Mouse (Mus musculus) heart, embryonic 16.5 days (tissue): Measurements from ENCODE around the gene Ddx42. TPM values are rescaled to one million over a fixed set of nuclear protein-coding genes. Genes with fewer than 3 reads are reported as not detected.

Experiments
- ATAC-seq: fragments of 200-750 bp; cut with Nextera tagmentation; replicated peaks from 2 replicates; pipeline ENCODE4 v1.8.0; 2017; ENCODE audit warnings: moderate number of reproducible peaks; ENCODE audit not compliant: insufficient read depth, low FRiP score; ENCODE audit errors: extremely low read depth
- H3K27ac ChIP-seq: fragments of 300-500 bp; sonication (generic); 2 replicates; pipeline ENCODE4 v1.5.1; 2014; ENCODE audit warnings: mild to moderate bottlenecking, low read length, control low read depth, moderate library complexity
- H3K27me3 ChIP-seq: fragments of 300-500 bp; sonication (generic); 2 replicates; pipeline ENCODE4 v1.6.1; 2014; ENCODE audit warnings: low read length, mixed read lengths; ENCODE audit not compliant: control insufficient read depth, insufficient read depth
- H3K36me3 ChIP-seq: fragments of 300-500 bp; sonication (generic); 2 replicates; pipeline ENCODE4 v1.6.1; 2014; ENCODE audit not compliant: control insufficient read depth, insufficient read depth
- H3K4me1 ChIP-seq: fragments of 300-500 bp; sonication (generic); 2 replicates; pipeline ENCODE4 v1.6.1; 2014; ENCODE audit warnings: low read length, mixed read lengths; ENCODE audit not compliant: control insufficient read depth, insufficient read depth
- H3K4me2 ChIP-seq: fragments of 300-500 bp; sonication (generic); 2 replicates; pipeline ENCODE4 v1.6.1; 2014; ENCODE audit warnings: low read depth, mild to moderate bottlenecking, control low read depth, low read length
- H3K4me3 ChIP-seq: fragments of 300-500 bp; sonication (generic); 2 replicates; pipeline ENCODE4 v1.5.1; 2014; ENCODE audit warnings: mild to moderate bottlenecking, control low read depth, low read length
- H3K9ac ChIP-seq: fragments of 300-500 bp; sonication (generic); 2 replicates; pipeline ENCODE4 v1.6.1; 2014; ENCODE audit warnings: low read length, control low read depth
- H3K9me3 ChIP-seq: fragments of 300-500 bp; sonication (generic); replicated peaks from 2 replicates; pipeline ENCODE4 v1.6.1; 2016; ENCODE audit warnings: low read length; ENCODE audit not compliant: control insufficient read depth
- WGBS: fragments of 180-500 bp; shearing (Covaris S2); extraction: QIAGEN DNeasy Blood & Tissue Kit; methylation state at CpG from one replicate; pipeline ENCODE4 v1.1.7; 2014; 5-methylcytosine and 5-hydroxymethylcytosine counted together
- polyA plus RNA-seq: library from polyadenylated mRNA; unstranded; fragments of >200 nt; fragmentation: Nextera tagmentation; extraction: Ambion mirVana; gene quantifications from 2 replicates; pipeline ENCODE4 v1.2.1, GENCODE M21; 2015

The Ddx42 gene
- polyA plus RNA-seq, 1 experiment from 2014 or later = 46.5 TPM

GRCm38 (mm10) chr11:106269060-106269431 lies 52.3 kb downstream of the Ddx42 start:
- H3K4me3 ChIP-seq = 0 out of 2 replicates have a peak overlapping the region, but pooled peaks have one; percentile 6
- peaks cover 24% of the 10 kb centered on the region for H3K36me3 ChIP-seq
- no peaks in the 10 kb centered on the region for H3K27me3 ChIP-seq
- peak overlapping the region; percentile 39 for H3K4me2 ChIP-seq
- peak overlapping the region; percentile 31 for H3K9ac ChIP-seq
- WGBS = 42% methylated on average over 3 of the region's 3 CpGs
- H3K4me1 ChIP-seq = peaks cover 25% of the 10 kb centered on the region
- no peak for ATAC-seq
- no peaks in the 10 kb centered on the region for H3K9me3 ChIP-seq
- H3K27ac ChIP-seq = peak overlapping the region; percentile 67

- peak overlapping the region; percentile 94 for H3K27ac ChIP-seq
- H3K4me3 ChIP-seq = peak overlapping the region; percentile 98
- peak overlapping the region; percentile 83 for H3K4me2 ChIP-seq
- H3K9ac ChIP-seq = peak overlapping the region; percentile 98
- no peaks in the 10 kb centered on the region for H3K27me3 ChIP-seq
- H3K4me1 ChIP-seq = peaks cover 29% of the 10 kb centered on the region
- H3K9me3 ChIP-seq = no peaks in the 10 kb centered on the region
- ATAC-seq = no peak
- 27% methylated on average over 5 of the region's 5 CpGs for WGBS
- peaks cover 7% of the 10 kb centered on the region for H3K36me3 ChIP-seq
Observed at GRCm38 (mm10) chr11:106271131-106271793, 54.5 kb downstream of the Ddx42 start.

- Histone ChIP-seq H3K9ac (peak overlapping the region; percentile 98), H3K9me3 (no peaks in the 10 kb centered on the region), H3K36me3 (no peaks in the 10 kb centered on the region; the same call in 1 of the 2 replicates), H3K27ac (peak overlapping the region; percentile 94), H3K4me3 (peak overlapping the region; percentile 98), H3K4me1 (peaks cover 32% of the 10 kb centered on the region), H3K27me3 (no peaks in the 10 kb centered on the region), H3K4me2 (peak overlapping the region; percentile 83)
- peak; percentile 31 for ATAC-seq
- WGBS = under 1% methylated on average over 41 of the region's 41 CpGs
Observed at GRCm38 (mm10) chr11:106271794-106272643, 55.3 kb downstream of the Ddx42 start.

- H3K27me3 ChIP-seq = no peaks in the 10 kb centered on the region
- no peaks in the 10 kb centered on the region for H3K9me3 ChIP-seq
- H3K4me2 ChIP-seq = peak within 1 kb of the TSS; percentile 85
- peak within 1 kb of the TSS; percentile 98 for H3K9ac ChIP-seq
- H3K4me3 ChIP-seq = peak within 1 kb of the TSS; percentile 98
- peak; percentile 94 for ATAC-seq
- H3K4me1 ChIP-seq = peaks cover 32% of the 10 kb centered on the region
- H3K27ac ChIP-seq = peak within 1 kb of the TSS; percentile 94
- H3K36me3 ChIP-seq = no peaks in the 10 kb centered on the region
- under 1% methylated on average over 72 of the region's 72 CpGs for WGBS
Observed at GRCm38 (mm10) chr11:106272644-106273310, 56.1 kb downstream of the Ddx42 start, which contains the start of gene Smarcd2. Smarcd2 (minus strand) TSS chr11:106272972.

- H3K27ac ChIP-seq = peak overlapping the region; percentile 86
- peaks cover 30% of the 10 kb centered on the region for H3K4me1 ChIP-seq
- H3K9me3 ChIP-seq = no peaks in the 10 kb centered on the region
- H3K9ac ChIP-seq = peak overlapping the region; percentile 75
- ATAC-seq = peak; percentile 6; the same call in 1 of the 2 replicates
- 14% methylated on average over 16 of the region's 16 CpGs for WGBS
- H3K36me3 ChIP-seq = no peaks in the 10 kb centered on the region
- peak overlapping the region; percentile 98 for H3K4me3 ChIP-seq
- H3K4me2 ChIP-seq = peak overlapping the region; percentile 85
- H3K27me3 ChIP-seq = no peaks in the 10 kb centered on the region
Observed at GRCm38 (mm10) chr11:106273311-106273684, 56.6 kb downstream of the Ddx42 start.

- H3K9ac ChIP-seq = no peak overlapping the region
- no peaks in the 10 kb centered on the region for H3K9me3 ChIP-seq
- H3K27ac ChIP-seq = peak overlapping the region; percentile 7; the same call in 1 of the 2 replicates
- WGBS = 95% methylated on average over 6 of the region's 6 CpGs
- H3K4me3 ChIP-seq = no peak overlapping the region
- peak overlapping the region; percentile 85; the same call in 1 of the 2 replicates for H3K4me2 ChIP-seq
- peaks cover 25% of the 10 kb centered on the region for H3K4me1 ChIP-seq
- no peaks in the 10 kb centered on the region for H3K27me3 ChIP-seq
- no peak for ATAC-seq
- no peaks in the 10 kb centered on the region for H3K36me3 ChIP-seq
Observed at GRCm38 (mm10) chr11:106273811-106274210, 57.1 kb downstream of the Ddx42 start.

GRCm38 (mm10) chr11:106274374-106274773 lies 57.6 kb downstream of the Ddx42 start:
- ATAC-seq = no peak
- WGBS = 85% methylated on average over 1 of the region's 1 CpGs

GRCm38 (mm10) chr11:106274971-106275411 lies 58.3 kb downstream of the Ddx42 start:
- Histone ChIP-seq H3K9me3 (no peaks in the 10 kb centered on the region), H3K4me3 (no peak overlapping the region), H3K4me1 (peaks cover 20% of the 10 kb centered on the region), H3K9ac (no peak overlapping the region), H3K4me2 (no peak overlapping the region), H3K27ac (peak overlapping the region; percentile 5; the same call in 1 of the 2 replicates), H3K36me3 (no peaks in the 10 kb centered on the region), H3K27me3 (no peaks in the 10 kb centered on the region)
- no peak for ATAC-seq
- WGBS = 65% methylated on average over 7 of the region's 7 CpGs

More at GRCm38 (mm10) chr11:106274374-106274773, 57.6 kb downstream of the Ddx42 start:
- H3K4me2 ChIP-seq = no peak overlapping the region
- peaks cover 20% of the 10 kb centered on the region for H3K4me1 ChIP-seq
- no peak overlapping the region for H3K9ac ChIP-seq
- H3K27ac ChIP-seq = peak overlapping the region; percentile 7; the same call in 1 of the 2 replicates
- H3K27me3 ChIP-seq = no peaks in the 10 kb centered on the region
- H3K9me3 ChIP-seq = no peaks in the 10 kb centered on the region
- H3K36me3 ChIP-seq = no peaks in the 10 kb centered on the region
- no peak overlapping the region for H3K4me3 ChIP-seq
